Mouse (Mus musculus): ENCODE results near the gene Gm21887.
"Not testable (repeated sequence)": the region's sequence is repeated elsewhere in the genome, so short reads cannot be mapped to it uniquely, and the experiment has no call there.

The Gm21887 gene

DNA sequence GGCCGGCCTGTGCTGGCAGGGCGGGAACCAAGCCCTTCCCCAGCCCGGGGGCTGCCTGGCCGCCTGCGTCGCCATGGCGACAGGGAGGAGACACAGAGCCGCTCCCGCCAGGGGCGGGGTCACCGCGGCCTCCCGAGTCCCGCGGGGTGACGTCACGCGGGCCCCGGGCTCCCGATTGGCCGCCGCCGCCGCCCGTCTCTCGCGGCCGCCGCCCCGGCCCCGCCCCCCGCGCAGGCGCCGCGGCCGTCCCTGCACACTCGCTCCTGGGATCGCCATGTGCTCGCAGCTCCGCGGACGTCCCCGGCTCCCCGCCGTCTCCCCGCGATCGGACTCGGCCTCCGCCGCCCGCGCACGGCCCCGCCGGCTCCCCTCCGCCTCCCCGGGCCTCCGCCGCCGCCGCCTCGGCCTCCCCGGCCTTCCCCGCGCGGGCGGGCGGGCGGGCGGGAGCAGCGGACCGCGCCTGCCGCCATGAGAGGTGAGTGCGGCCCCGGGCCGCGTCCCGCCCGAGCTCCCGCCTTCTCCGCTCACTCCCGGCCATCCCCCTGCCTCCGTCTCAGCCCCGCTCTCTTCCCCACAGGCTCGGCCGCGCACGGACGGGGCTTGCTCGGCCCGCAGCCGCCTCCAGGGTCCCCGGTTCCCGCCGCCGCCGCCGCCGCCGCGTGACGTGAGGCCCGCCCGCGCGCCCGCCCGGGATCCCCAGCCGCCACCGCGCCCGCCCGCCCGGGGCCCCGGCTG is at the start of gene Gm21887:
Gene Gm21887, plus strand, starts transcription at position 644 of the 735 bp plus-strand sequence.
- DNase-seq (ENCODE audit: extremely low spot score, low read depth, low spot score) = not testable (repeated sequence)

DNA sequence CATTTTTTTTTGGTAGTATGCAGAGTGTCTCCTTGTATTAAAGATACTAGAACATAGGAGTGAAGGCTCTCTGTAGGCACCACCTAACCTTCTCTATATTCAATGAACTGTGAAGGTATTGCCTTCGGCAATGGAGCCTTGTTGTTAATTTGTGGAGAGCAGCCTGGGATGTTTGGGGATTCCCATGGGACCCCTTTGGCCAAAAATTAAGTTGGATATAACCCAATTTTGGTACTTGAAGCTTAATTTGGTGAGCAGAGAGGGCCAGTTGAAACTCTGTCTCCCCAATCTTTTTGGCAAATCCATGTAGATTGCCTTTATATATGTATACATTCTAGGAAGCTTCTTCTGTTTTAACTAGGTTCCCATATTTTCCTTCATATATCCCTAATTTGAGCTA is 40.1 kb upstream of the Gm21887 start:
- no peak for DNase-seq (ENCODE audit: extremely low spot score, low read depth, low spot score)

DNA sequence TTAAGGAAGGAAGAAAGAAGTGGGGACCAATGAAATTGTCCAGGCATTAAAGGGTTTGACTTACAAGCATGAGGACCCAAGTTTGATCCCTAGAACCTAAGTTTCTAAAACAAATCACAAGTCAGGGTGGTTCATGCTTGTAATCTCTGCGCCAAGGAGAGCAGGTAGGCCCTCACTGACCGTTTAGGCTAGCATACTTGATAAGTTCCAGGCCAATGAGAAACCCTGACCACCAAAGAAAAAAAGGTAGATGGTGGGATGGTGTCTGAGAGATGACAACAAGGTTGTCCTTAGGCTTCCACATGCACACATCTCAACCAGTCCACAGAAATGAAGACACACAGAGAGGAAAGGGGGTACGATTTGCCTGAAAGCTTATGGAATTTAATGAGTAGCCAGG is 39.7 kb upstream of the Gm21887 start:
- peak; percentile 31 for DNase-seq (ENCODE audit: extremely low spot score, low read depth, low spot score)

DNA sequence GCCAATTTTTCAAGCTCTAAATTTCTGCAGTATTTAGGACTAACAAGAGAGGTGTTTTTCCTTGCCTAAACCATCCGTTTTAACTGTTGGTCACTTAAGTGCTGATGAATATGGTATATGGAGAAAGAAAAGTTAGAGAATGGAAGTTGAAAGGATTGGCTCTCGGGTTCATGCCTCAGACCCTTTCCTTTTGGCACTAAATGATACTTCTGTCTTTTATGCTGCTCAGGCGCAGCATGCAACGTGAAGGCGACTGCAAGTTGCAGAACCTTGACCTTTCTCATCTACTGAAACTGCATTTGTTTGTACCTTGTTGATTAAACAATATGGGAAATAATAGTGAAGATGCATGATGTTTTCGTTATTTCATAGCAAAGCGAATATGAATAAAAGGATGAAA is 38.9 kb upstream of the Gm21887 start:
- DNase-seq (ENCODE audit: extremely low spot score, low read depth, low spot score) = peak; percentile 39

- DNase-seq (ENCODE audit: extremely low spot score, low read depth, low spot score) = not testable (repeated sequence)
Measured at GRCm38 (mm10) chrX:169971562-169971961, 37.9 kb upstream of the Gm21887 start.

DNA sequence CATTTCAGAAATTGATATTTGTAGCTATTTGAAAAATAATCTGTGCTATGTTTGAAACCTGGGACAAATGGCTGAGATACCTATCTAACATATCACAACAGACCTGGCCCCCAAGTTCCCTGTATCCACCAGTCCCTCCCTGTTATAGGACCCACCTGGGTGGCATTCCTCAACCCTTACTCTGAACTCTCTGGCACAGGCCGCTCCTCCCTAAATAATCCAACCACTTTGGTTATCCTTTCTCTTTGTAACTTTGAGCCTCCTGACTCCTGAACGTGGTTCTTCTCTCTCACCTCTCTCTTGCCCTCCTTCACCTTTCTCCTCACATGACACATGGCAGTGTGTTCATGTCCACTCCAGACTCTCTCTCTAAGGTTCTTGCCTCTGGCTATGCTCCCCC is 37.3 kb upstream of the Gm21887 start:
- not testable (repeated sequence) for DNase-seq (ENCODE audit: extremely low spot score, low read depth, low spot score)

DNA sequence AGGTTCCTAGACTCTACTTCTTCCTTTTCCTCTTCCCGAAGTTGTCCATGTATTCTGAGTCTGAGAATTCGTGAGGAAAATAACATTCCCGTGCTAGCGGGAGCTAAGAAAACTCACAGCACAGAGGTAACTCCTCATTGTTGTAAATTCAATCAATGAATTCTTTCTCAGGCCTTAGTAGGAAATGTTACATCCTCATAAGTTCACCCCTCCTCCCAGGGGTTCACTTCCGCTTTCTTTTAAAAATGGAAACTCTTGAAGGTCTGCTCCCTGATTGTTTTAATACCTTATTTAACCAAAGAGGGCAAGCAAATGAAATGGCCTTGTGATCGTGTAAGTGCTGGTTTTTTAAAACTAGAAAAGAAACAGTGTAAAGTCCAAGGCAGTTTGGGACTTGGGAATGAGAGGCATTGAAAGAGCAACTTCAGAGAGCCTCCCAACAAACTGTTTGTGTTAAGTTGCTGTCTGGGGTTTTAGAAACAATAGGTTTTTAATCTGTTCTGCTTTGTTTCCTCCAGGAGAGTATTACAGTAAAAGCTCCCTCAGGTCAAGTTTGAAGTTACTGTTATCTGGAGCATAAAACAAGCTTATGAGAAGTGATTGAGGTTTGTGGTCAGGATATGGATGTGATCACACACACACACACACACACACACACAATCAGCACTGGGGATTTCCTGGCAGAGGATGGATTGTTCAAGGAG is 36.5 kb upstream of the Gm21887 start:
- DNase-seq (ENCODE audit: extremely low spot score, low read depth, low spot score) = peak; percentile 30

DNA sequence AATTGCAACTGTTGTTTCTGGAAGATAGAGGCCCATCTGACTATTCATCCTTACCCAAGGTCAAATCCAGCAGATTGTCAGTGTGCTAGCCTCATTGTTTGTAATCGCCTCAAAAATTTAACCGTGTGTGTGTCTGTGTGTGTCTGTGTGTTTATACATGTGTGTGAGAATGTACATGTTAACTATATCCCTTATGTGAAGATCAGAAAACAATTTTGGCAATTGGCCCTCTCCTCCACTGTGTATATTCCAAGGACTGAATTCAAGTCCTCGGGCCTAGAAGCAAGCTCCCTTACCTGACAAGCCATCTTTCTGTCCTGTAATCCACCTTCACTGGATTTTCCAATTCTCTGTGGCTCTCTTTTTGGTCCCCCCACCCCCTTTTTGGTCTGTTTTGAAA is 35.7 kb upstream of the Gm21887 start:
- peak; percentile 35 for DNase-seq (ENCODE audit: extremely low spot score, low read depth, low spot score)

DNA sequence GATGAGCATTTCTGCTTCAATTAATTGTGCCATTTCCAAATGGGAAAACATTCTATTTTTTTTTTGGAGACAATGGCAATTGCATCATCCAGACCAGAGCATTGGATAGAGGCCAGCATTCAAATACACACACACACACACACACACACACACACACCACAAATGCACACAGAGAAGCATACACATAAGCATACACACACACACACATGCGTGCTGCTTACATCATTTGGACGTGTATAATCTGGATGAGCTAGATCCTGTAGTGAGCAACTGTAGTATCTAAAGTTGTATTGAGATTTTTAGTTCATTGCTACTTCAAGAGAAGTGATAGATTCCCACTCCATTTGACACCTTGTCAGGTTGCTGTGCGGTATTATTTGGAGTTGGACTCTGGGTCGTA is 35.0 kb upstream of the Gm21887 start:
- not testable (repeated sequence) for DNase-seq (ENCODE audit: extremely low spot score, low read depth, low spot score)

GRCm38 (mm10) chrX:169974974-169975373 is 34.5 kb upstream of the Gm21887 start:
- peak; percentile 68 for DNase-seq (ENCODE audit: extremely low spot score, low read depth, low spot score)

GRCm38 (mm10) chrX:169975681-169976131 is 33.8 kb upstream of the Gm21887 start:
- DNase-seq (ENCODE audit: extremely low spot score, low read depth, low spot score) = peak; percentile 50

- DNase-seq (ENCODE audit: extremely low spot score, low read depth, low spot score) = not testable (repeated sequence)
Measured at GRCm38 (mm10) chrX:169976340-169976739, 33.1 kb upstream of the Gm21887 start.

GRCm38 (mm10) chrX:169977856-169978435 is 31.5 kb upstream of the Gm21887 start:
- peak; percentile 14 for DNase-seq (ENCODE audit: extremely low spot score, low read depth, low spot score)

- peak; percentile 93 for DNase-seq (ENCODE audit: extremely low spot score, low read depth, low spot score)
Measured at GRCm38 (mm10) chrX:169978436-169979381, 30.8 kb upstream of the Gm21887 start.

- peak; percentile 22 for DNase-seq (ENCODE audit: extremely low spot score, low read depth, low spot score)
Measured at GRCm38 (mm10) chrX:169979461-169980202, 29.8 kb upstream of the Gm21887 start.

GRCm38 (mm10) chrX:169980203-169980556 is 29.3 kb upstream of the Gm21887 start:
- not testable (repeated sequence) for DNase-seq (ENCODE audit: extremely low spot score, low read depth, low spot score)

DNA sequence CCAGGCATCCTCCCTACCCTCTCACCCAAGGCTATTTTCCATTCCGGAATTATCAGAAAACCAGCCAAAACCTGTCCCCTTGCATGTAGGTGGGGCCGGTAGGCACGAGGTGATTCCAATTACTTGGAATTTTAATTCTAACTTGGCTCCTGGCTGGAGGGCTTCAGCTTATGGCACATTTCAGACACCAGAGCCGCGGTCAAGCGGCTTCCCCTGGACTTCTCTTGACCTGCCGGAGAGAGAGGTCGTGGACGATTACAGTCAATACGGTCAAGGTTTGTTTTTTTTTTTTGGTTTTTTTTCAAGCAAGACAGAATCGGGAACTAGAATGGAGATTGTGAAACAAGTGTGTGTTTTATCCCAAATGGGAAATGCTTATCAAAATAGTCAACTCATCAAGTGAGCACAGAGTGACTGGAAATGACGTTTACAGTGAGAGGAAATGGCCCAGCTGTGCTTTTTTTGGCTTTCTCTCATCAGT is 28.6 kb upstream of the Gm21887 start:
- DNase-seq (ENCODE audit: extremely low spot score, low read depth, low spot score) = peak; percentile 30

GRCm38 (mm10) chrX:169981761-169982181 is 27.7 kb upstream of the Gm21887 start:
- not testable (repeated sequence) for DNase-seq (ENCODE audit: extremely low spot score, low read depth, low spot score)

GRCm38 (mm10) chrX:169982606-169983400 is 26.7 kb upstream of the Gm21887 start:
- DNase-seq (ENCODE audit: extremely low spot score, low read depth, low spot score) = peak; percentile 56
